Mouse (Mus musculus): ENCODE measurements around the gene En2. TPM values are rescaled to one million over a fixed set of nuclear protein-coding genes. Genes with fewer than 3 reads are reported as not detected.

The En2 gene
- total RNA-seq (2017), result not detected in 3 replicates

GRCm38 (mm10) chr5:28165358-28166255 lies at the start of gene En2:
TSS of gene En2 (plus strand) at chr5:28165694.
- ATAC-seq (replicated peaks; ENCODE audit: insufficient number of reproducible peaks, low FRiP score, low TSS enrichment, poor library complexity, severe bottlenecking), result no peak

- ATAC-seq (replicated peaks; ENCODE audit: insufficient number of reproducible peaks, low FRiP score, low TSS enrichment, poor library complexity, severe bottlenecking), result no peak
These were observed 48.1 kb upstream of the En2 start for GRCm38 (mm10) chr5:28117251-28117880.

GRCm38 (mm10) chr5:28117882-28118530 lies 47.5 kb upstream of the En2 start:
- ATAC-seq (replicated peaks; ENCODE audit: insufficient number of reproducible peaks, low FRiP score, low TSS enrichment, poor library complexity, severe bottlenecking), result no peak

- no peak for ATAC-seq (replicated peaks; ENCODE audit: insufficient number of reproducible peaks, low FRiP score, low TSS enrichment, poor library complexity, severe bottlenecking)
These were observed 47.0 kb upstream of the En2 start for GRCm38 (mm10) chr5:28118531-28118925.

GRCm38 (mm10) chr5:28119576-28119975 lies 45.9 kb upstream of the En2 start:
- ATAC-seq (replicated peaks; ENCODE audit: insufficient number of reproducible peaks, low FRiP score, low TSS enrichment, poor library complexity, severe bottlenecking), result no peak

GRCm38 (mm10) chr5:28122491-28123454 lies 42.7 kb upstream of the En2 start:
- 0 out of 2 replicates have a peak, but pooled peaks have one; percentile 43 for ATAC-seq (replicated peaks; ENCODE audit: insufficient number of reproducible peaks, low FRiP score, low TSS enrichment, poor library complexity, severe bottlenecking)

- ATAC-seq (replicated peaks; ENCODE audit: insufficient number of reproducible peaks, low FRiP score, low TSS enrichment, poor library complexity, severe bottlenecking), result no peak
These were observed 42.1 kb upstream of the En2 start for GRCm38 (mm10) chr5:28123455-28123825.

- no peak for ATAC-seq (replicated peaks; ENCODE audit: insufficient number of reproducible peaks, low FRiP score, low TSS enrichment, poor library complexity, severe bottlenecking)
These were observed 40.9 kb upstream of the En2 start for GRCm38 (mm10) chr5:28124321-28125230.

- no peak for ATAC-seq (replicated peaks; ENCODE audit: insufficient number of reproducible peaks, low FRiP score, low TSS enrichment, poor library complexity, severe bottlenecking)
These were observed 36.6 kb upstream of the En2 start for GRCm38 (mm10) chr5:28128851-28129250.

GRCm38 (mm10) chr5:28132231-28132630 lies 33.3 kb upstream of the En2 start:
- ATAC-seq (replicated peaks; ENCODE audit: insufficient number of reproducible peaks, low FRiP score, low TSS enrichment, poor library complexity, severe bottlenecking), result no peak

GRCm38 (mm10) chr5:28136438-28136837 lies 29.1 kb upstream of the En2 start:
- ATAC-seq (replicated peaks; ENCODE audit: insufficient number of reproducible peaks, low FRiP score, low TSS enrichment, poor library complexity, severe bottlenecking), result no peak

- no peak for ATAC-seq (replicated peaks; ENCODE audit: insufficient number of reproducible peaks, low FRiP score, low TSS enrichment, poor library complexity, severe bottlenecking)
These were observed 20.9 kb upstream of the En2 start for GRCm38 (mm10) chr5:28144555-28144954.

- no peak for ATAC-seq (replicated peaks; ENCODE audit: insufficient number of reproducible peaks, low FRiP score, low TSS enrichment, poor library complexity, severe bottlenecking)
These were observed 19.5 kb upstream of the En2 start for GRCm38 (mm10) chr5:28146018-28146417.

- ATAC-seq (replicated peaks; ENCODE audit: insufficient number of reproducible peaks, low FRiP score, low TSS enrichment, poor library complexity, severe bottlenecking), result no peak
These were observed 17.0 kb upstream of the En2 start for GRCm38 (mm10) chr5:28148473-28148872.

GRCm38 (mm10) chr5:28149436-28149835 lies 16.1 kb upstream of the En2 start:
- no peak for ATAC-seq (replicated peaks; ENCODE audit: insufficient number of reproducible peaks, low FRiP score, low TSS enrichment, poor library complexity, severe bottlenecking)

- ATAC-seq (replicated peaks; ENCODE audit: insufficient number of reproducible peaks, low FRiP score, low TSS enrichment, poor library complexity, severe bottlenecking), result no peak
These were observed 8.3 kb upstream of the En2 start for GRCm38 (mm10) chr5:28157044-28157730.

- ATAC-seq (replicated peaks; ENCODE audit: insufficient number of reproducible peaks, low FRiP score, low TSS enrichment, poor library complexity, severe bottlenecking), result no peak
These were observed 7.7 kb upstream of the En2 start for GRCm38 (mm10) chr5:28157781-28158180.
